Mouse (Mus musculus) left cerebral cortex, postnatal 36 days (tissue): ENCODE results near the gene Rpn1. TPM values are rescaled to one million over a fixed set of nuclear protein-coding genes. Genes with fewer than 3 reads are reported as not detected.

Experiments
- DNase-seq, 2 experiments: peaks; one replicate each; pipeline ENCODE4 v3.0.0; 2021 to 2022; ENCODE audit warnings: low spot score in 2 of 2, mixed read lengths in 1 of 2
- intact Hi-C: fragments of 180-260 bp; cut with DNase I; formaldehyde crosslinking; loops from one replicate; pipeline ENCODE4 v1.15.1; 2025
- total RNA-seq, 2 experiments: library from RNA; stranded (reverse); gene quantifications; 2 replicates each; pipeline ENCODE4 v1.2.3; 2021

Rpn1 gene
- total RNA-seq, 2 experiments from 2014 or later = 165 to 167 TPM

GRCm38 (mm10) chr6:88064072-88064642, 20.1 kb upstream of the Rpn1 start:
- intact Hi-C loops = no loop called here
- no peak for DNase-seq

DNA sequence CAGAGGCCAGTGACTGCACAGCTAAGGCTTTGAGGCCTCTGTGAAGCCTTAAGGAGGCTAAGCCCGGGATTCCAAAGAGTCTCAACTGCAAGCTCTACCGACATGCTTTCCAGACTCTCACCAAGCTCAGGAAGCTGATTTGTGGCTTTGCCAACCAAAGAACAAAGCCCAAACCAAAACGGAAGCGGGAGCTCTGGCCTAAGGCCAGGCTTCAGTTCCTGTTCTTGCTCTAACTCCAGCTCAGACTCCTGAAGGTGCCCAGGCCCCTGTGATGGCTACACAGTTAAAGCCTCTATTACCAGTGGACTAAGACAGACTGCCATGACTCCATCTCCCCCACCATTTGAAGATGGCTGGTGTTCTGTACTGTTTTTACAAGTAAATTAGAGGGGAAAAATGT, 19.2 kb upstream of the Rpn1 start:
- no peak for DNase-seq
- intact Hi-C loops = no loop called here

DNA sequence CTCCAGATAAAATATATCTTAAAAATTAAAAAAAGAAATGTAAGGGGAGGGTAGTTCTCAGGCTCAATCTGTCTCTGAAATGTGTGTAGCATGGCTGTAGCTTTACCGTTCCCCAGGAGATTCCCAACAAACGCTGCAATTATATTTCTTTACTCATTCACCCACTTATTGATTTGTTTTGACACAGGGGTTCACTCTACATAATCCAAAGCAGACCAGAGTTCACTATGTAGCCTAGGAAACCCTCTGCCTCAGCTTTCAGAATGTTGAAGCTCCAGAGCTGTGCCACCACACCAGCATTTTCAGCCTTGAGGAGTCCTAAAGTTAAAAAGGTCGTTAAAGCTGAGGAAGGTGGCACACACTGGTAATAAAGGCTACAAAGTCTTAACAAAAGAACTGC, 18.3 kb upstream of the Rpn1 start:
- intact Hi-C loops = no loop called here

DNA sequence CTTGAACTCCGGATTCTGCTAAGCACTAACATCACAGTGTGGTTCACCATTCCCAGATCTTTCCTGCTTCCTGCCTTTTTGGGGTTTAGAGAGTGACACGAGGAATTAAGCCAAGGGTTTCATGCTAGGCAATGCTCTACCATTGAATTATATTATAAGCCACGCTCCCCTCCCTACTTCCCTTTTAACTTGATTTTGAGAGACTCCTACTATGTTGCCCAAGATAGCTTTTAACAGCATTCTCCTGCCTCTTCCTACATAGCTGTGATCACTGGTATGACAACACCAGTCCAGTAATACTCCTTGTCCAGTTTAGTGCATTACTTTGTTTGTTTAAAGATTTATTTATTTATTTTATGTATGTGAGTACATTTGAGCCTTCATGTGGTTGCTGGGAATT, 16.6 kb upstream of the Rpn1 start:
- DNase-seq = no peak
- intact Hi-C loops = no loop called here

More for the DNA sequence above, 18.3 kb upstream of the Rpn1 start:
- no peak for DNase-seq

DNA sequence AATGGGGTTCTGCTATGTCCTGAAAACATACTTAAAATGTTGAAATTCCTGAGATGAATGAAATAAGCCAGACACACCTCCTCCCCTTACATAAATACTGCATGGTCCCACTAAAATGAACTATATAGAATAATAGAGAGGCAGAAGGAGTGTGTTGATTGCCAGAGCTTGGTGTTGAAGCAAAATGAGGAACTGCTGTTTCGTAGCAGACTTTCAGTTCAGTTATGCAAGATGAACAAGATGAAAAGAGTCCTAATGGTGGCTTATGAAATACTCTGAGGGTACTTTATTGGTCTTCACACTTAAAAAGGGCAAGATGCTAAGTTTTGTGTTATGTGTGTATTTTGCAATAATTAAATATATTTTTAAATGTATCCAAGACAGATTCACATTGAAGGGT, 15.5 kb upstream of the Rpn1 start:
- no peak for DNase-seq
- intact Hi-C loops = no loop called here

DNA sequence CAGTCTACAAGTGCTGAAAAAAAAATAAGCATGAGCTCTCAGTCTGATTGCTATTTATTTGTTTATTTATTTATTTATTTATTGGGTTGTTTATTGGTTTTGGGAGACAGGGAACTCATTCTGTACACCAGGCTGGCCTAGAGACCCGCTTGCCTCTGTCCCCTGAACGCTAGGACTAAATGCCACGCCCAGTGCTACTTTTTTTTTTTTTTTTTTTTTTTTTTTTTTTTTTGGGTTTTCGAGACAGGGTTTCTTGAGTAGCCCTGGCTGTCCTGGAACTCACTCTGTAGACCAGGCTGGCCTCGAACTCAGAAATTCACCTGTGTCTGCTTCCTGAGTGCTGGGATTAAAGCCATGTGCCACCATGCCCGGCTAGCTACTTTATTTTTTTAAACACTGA, 13.8 kb upstream of the Rpn1 start:
- intact Hi-C loops = loop anchor here (10.0 kb wide), 1 partner anchor 156 kb away; the partner anchor contains the start of gene Hmces
- DNase-seq = no peak

GRCm38 (mm10) chr6:88071216-88071615, 13.1 kb upstream of the Rpn1 start:
- intact Hi-C loops = loop anchor here (10.0 kb wide), 1 partner anchor 156 kb away; the partner anchor contains the start of gene Hmces
- DNase-seq = no peak

DNA sequence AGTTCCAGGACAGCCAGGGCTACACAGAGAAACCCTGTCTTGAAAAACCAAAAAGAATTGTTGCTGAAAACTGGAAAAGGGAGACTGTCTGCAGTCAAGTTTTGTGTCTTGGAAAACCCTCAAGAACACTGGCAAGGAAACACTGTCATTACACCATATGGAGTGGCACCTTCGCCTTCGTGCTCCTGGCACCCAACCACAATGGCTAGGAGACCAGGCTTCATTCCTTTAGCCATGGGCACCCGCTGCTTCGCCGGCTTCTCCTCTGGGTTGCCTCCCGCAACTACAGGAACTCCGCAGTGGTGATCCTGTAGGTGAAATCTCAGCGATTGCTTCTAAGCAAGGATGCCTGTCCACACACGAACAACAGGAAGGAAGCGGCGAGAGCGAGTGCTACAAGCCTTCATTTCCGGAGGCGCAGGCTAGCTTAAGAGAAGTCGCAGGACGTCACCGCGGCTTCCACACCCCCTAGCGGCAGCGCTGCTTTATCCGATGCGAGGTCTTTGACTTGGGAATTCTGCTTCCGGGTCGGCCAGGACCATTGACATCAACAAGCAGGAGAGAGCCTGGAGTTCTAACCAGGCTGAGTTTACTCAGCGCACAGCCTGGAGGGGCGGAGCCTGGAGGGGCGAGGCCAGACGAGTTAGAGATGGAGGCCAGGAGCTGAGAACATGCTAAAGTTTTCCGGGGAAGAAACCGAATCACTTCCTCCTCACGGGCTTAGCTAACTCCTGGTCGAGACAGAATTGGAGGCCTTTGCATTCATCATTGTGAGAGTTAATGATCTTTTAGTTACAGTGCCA, 9.3 kb upstream of the Rpn1 start:
- intact Hi-C loops = loop anchor here (1.0 to 10.0 kb wide), 3 partner anchors 30 to 160 kb away; partner anchors contain the start of genes Hmces and Rab7
- peak; percentile 92 to 93 for DNase-seq

- intact Hi-C loops = loop anchor here (1.0 to 10.0 kb wide), 3 partner anchors 31 to 161 kb away; partner anchors contain the start of genes Hmces and Rab7
- DNase-seq = no peak
Observed at GRCm38 (mm10) chr6:88075960-88076517, 8.2 kb upstream of the Rpn1 start.

DNA sequence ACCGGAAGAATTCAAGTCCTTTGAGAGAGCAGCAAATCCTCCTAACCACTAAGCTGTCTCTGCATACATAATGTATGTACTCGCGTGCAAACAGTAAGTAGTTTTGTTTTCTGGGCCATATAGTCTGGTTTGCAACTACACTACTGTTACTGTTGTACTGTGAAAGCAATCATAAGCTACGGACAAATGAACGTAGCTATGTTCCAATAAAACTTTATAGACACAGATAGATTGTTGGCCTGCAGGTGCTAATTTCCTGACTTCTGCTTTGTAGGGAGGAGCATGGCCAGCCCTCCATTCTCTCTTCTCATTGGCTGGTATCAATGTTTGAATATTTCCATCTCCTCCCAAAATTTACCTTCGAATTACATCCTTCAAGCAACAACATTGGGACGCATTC, 1.2 kb upstream of the Rpn1 start:
- no peak for DNase-seq
- intact Hi-C loops = no loop called here

DNA sequence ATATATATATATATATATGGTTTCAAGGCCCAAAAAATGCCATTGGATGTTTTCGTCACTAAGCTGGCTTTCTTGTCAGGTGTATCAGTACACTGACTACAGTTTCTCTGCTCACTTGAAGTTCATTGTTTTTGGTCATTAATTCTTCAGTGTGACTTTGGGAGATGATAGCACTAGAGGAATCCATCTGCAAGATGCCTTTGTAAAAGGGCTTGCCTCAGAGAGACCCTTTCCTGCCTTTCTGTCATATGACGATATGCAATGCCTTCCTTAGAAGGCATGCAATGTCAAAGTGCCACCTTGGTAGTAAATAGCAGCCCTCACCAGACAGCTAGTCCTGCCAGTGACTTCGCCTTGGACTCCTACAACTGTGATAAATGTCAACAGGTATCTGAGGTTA, 610 bp upstream of the Rpn1 start:
- no peak for DNase-seq
- intact Hi-C loops = no loop called here

- DNase-seq = no peak
- intact Hi-C loops = no loop called here
Observed at GRCm38 (mm10) chr6:88088971-88089370, 4.7 kb downstream of the Rpn1 start.

- intact Hi-C loops = no loop called here
- no peak for DNase-seq
Observed at GRCm38 (mm10) chr6:88095377-88095776, 11.1 kb downstream of the Rpn1 start.

- intact Hi-C loops = loop anchor here (10.0 kb wide), 1 partner anchor 187 kb away; the partner anchor contains the start of gene Hmces
- DNase-seq = peak; percentile 23 to 48
Observed at GRCm38 (mm10) chr6:88102096-88102495, 17.8 kb downstream of the Rpn1 start.

DNA sequence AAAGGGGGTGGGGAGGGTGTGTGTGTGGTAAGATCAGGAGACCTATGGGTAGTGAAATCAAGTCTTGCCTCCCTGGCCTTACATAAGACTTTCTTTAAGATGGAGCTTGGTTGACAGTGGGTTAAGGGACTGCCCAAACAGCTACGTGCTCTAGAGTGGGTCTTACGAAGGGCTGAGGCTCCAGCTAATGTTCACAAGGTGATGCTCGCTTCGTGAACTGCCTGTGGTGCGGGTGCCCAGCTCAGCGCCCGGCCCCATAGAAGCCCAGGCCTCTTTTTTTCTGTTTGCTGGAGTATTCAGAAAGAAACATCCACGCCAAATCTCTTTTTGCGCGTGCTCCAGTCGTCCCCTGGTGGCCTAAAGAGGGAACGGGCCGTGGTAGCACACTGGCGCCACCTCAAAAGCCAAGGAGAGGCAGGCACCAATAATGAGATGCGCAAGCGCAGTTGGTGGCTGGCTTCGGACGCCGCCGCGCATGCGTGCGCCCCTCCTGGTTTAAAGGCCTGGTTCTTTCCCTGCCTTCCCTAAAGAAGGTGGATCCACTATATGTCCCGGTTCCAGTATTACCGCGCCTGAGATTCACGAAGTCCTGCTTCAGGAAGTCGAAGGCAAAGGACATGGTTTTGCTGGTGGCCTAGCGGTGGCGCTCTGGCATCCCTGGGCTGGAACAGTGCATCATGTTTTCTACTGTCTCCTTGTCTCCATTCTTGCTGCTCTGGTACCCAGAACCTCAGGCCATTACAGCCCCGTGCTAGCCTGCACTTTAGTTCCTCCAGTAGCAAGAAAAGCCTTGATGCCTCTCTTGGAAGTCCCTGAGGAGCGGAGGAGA, 21.7 kb downstream of the Rpn1 start:
- intact Hi-C loops = loop anchor here (10.0 kb wide), 1 partner anchor 191 kb away; the partner anchor contains the start of gene Hmces
- DNase-seq = peak; percentile 93 to 94

DNA sequence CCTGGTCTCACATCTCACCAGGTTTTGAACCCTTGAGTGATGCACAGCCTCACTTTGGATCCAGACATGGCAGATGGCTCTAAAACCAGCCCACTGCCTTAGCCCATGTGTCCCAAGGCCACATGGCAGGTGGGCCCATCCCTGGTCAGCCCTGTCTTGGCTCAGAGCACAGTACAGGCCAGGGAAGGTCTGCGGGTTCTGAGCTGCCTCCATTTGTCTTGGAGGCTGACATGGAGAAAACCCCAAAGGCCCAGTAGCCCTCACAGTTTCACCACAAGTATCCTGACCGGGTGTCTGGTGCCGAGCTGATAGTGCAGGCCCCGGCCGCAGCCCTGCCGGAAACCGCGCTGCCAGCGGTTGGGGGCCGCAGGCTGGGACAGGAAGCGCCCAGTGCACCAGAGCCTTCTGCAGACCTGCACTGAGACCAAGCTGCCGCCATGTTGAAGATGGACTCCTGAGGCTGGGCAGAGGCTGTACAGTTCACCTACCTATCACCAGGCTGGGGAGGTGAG, 22.4 kb downstream of the Rpn1 start:
- intact Hi-C loops = loop anchor here (10.0 kb wide), 1 partner anchor 192 kb away; the partner anchor contains the start of gene Hmces
- no peak for DNase-seq

DNA sequence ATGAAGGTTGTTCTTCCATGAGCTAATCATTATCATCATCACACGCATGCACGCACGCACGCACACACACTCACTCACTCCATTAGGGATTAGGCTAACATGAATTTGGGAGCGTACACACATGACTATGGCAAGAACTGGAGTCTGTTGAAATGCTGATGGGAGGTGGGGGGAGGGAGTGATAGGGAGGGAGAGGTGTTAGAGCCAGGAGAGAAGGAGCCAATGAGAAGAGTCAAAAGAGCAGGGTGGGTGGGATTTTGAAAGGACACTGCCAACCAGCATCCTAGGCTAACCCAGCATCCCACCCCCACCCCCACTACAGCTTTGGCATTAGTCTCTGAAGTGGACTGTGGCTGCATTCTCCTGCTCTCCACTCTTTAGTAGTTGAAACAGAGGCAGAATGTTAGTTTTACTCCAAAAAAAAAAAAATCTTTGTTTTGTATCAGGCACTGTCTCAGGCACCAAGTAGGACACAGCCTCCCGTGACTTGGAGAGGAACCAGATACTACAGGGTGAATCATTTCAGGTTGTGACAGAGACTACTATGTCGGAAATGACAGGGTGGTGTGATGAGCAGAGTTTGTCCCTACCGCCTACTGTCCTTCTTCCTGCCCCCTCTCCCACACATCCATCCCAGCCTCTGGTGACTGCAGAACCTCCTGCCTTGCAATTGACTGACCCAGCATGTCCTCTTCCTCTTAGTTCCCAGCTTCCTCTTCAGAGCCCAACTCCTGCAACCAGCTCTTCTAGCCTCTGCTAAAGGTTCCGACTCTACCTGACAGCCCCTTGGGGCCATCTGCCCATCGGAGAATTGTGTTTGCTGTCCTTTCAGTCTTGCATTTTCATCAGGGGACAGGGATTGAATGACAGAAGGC, 23.6 kb downstream of the Rpn1 start:
- no peak for DNase-seq
- intact Hi-C loops = loop anchor here (10.0 kb wide), 1 partner anchor 193 kb away; the partner anchor contains the start of gene Hmces

DNA sequence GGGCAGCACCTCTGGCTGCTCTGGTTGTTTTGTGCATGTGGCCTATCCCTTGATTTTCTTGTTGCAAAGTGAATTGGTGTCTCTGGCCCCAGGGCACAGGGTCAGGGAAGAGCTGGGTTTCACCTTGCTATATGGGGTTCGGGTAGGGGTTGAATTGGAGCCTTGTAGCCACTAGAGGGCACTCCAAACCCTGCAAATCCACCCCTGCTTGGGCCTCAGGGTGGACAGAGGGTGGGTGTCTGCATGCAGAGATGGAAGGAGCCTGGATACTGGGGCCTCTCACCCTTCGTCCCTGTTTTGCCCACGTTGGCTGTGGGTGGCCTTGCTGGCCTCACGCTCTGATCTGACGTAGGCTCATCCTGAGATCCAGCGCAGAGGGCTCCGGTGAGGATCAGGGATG, 28.9 kb downstream of the Rpn1 start:
- DNase-seq = peak; percentile 43 to 49
- intact Hi-C loops = loop anchor here (5.0 kb wide), 1 partner anchor 389 kb away; no protein-coding TSS in a partner anchor
